Mouse (Mus musculus) layer of hippocampus, postnatal 10 days (tissue): ENCODE data around the gene Txndc17. TPM values are rescaled to one million over a fixed set of nuclear protein-coding genes. Genes with fewer than 3 reads are reported as not detected.

Experiments used
- DNase-seq, 2 experiments: peaks; one replicate each; pipeline ENCODE4 v3.0.0; 2021; ENCODE audit warnings: low spot score in 2 of 2
- total RNA-seq, 2 experiments: library from RNA; stranded (reverse); gene quantifications; 2 replicates each; pipeline ENCODE4 v1.2.3; 2021

The Txndc17 gene
- total RNA-seq, 2 experiments from 2014 or later = 55.1 to 56.5 TPM

DNA sequence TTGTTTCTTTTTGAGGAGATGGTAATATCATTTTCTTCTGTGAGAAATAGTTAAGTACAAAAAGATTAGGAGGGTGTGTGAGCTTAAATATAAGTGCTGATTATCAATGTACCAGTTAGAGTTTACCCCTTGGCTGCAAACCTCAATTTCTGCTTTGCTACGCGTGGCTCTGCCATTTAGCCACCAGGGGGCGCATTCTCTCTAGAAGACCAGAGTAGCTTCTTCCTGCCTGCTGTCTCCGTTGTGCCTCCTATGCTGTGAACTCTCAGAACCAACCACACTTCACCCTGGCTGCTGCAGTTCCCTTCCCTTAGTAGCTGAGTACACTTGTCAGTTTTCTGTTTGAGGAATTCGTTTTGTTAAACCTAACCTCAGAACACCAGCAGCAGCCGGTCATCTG lies 13.9 kb downstream of the Txndc17 start:
- peak; percentile 77 to 80 for DNase-seq

DNA sequence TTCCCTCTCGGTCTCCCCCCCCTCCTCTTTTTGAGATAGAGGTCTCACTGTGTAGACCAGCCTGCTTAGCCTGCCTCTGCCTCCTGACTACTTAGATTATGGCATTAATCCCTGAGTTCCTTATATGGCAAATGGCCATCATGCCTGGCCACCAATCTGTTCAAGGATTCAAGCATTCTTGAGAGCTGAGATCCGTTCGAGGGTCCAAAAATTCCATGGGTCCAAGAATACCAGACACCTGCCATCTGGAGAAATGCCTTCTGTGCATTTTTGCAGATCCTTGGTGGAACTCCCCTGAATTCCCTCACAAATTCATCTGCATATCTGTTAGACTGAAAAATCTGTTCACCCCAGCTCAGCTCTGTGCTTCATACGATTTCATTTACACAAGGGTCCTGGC lies 16.1 kb downstream of the Txndc17 start:
- DNase-seq = no peak

DNA sequence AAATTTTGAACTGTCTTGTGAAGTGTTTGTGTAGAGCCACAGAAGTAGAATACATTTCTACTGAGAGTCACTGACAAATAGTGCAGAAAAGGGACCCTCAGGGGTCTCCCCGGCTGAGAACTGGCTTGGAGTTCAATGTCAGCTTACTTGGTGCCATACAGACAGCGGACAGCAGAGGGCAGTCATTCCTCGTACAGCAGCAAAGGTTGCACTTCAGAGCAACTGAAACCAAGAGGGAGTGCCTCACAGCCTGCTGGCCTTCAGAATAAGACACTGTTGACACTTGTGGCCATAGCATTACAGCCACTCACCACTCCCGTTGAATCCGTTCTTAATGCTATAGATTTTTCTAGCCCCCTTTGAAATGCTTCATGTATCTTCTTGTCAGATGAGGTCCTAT lies 17.5 kb downstream of the Txndc17 start:
- peak; percentile 89 to 90 for DNase-seq

DNA sequence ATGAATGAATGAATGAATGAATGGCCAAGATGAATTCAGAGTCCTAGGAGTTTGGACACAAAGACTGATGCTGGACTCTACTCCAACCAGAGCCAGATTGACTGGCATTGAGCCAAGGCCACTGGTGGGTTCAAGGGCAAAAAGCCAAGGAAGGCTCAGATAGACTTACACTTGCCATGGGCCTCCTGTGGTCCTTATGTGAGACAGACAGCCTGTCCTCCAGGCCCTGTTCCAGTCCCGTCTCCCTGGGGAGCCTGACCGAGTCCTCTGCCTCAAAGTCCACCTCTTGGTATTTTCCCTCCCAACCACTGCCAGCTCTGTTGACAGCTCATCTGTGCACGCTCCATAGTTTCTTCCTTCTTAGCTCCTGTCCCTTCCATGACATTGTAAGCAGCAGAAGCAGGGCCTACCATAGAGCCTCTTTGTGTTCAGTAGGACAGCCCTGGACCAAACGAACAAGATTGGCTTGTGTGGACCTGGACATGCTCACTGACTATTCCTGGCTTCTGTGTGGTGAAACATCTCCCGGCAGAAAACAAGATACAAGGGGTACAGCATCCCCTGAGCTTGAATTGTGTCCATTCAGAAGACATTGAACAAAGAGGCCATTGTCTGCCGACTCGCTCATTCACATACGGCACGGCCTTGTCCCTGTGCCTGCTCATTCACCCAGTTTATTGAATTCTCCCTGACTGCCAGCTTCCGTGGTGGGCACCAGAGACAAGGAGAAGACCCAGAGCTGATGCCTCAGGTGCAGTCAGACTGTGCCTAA lies 18.9 kb downstream of the Txndc17 start:
- peak; percentile 27 to 38 for DNase-seq

DNA sequence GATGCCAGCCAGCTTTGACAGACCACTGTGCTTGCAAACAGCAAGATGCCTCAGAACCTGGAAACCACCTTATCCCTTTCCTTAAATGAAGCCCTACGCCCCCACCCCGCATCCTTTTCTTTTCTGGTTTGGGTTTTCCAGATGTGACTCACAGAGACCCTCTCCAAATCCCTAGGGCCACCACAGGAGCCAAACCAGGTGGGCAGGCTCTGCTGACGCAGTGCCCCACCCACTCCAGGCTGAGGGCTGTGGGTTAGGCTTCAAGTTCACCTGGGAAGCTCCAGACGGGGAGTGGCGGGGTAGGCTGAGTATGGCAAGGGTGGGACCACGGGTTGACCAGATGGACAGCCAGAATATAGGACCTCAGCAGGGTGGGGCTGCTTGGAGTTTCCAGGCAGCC lies 19.6 kb downstream of the Txndc17 start:
- DNase-seq = no peak

DNA sequence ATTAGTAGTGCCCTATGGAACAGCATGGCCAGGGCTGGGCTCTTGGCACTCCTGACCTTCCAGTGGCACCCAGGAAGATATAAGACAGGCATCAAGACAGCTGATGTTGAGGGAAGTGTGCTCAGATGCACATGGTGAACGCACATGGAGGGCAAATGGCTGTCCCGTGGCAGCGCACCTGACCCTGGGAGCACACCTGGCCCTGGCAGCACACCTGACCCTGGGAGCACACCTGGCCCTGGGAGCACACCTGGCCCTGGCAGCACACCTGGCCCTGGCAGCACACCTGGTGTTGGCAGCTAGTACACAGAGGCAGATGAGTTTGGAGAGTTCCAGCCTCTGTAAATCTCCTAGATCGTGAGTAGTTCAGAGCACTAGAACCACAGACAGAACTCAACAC lies 21.2 kb downstream of the Txndc17 start:
- DNase-seq = no peak

DNA sequence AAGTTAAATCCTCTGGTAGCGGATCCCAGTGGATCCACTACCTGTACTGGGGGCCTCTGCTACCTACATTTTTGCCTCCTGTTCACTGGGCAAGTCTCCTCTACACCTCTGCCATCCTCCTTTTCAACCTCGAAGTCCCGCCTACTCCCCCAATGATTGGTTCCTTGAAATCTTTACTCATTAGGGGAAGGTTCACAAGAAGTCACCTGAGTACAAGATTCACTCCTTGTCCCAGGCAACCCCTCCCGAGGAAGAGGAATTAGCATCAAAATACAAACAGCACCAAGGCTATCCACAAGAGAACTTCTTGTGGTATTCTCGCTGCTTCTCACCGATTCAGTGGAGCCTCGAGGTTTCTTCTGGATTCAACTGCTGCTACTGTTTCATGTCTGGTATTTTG lies 24.7 kb downstream of the Txndc17 start:
- DNase-seq = no peak

DNA sequence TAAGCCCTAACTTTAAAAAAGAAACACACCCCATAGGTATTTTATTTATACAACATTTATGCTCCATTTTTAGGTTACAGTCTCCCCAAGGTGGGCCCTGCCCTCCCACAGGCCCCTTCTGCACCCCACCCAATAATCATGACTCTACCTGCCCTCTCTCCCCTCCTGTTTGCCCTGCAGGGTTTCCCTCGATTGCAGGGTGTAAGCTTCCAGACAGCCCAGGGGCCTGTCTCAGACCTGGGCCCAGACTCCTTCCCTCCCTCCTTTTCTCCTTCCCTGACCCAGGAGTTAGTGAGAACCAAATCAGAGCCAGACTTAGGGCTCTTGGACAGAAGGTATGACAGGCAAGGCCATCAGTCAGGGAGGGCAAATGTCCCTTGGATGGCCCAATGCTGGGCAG lies 25.6 kb downstream of the Txndc17 start:
- DNase-seq = no peak

DNA sequence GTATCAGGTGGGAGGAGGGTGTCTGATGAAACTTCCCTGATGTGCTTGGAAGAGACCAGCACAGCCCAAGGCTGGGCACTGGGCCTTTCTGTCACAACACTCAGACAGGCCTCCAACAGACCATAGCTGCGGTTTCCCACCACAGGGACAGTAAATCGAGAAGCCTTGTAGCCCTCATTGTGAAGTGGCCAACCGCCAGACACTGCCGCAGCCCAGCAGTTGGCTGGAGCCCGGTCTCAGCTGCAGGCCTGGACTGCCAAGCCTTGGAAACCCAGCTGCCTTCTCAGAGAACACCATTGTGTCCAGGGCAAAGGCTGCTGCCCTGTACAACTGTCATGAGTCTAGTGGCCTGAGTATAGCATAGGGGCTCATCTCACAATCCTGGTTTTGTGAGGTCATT lies 26.7 kb downstream of the Txndc17 start:
- DNase-seq = peak; percentile 52 to 65

DNA sequence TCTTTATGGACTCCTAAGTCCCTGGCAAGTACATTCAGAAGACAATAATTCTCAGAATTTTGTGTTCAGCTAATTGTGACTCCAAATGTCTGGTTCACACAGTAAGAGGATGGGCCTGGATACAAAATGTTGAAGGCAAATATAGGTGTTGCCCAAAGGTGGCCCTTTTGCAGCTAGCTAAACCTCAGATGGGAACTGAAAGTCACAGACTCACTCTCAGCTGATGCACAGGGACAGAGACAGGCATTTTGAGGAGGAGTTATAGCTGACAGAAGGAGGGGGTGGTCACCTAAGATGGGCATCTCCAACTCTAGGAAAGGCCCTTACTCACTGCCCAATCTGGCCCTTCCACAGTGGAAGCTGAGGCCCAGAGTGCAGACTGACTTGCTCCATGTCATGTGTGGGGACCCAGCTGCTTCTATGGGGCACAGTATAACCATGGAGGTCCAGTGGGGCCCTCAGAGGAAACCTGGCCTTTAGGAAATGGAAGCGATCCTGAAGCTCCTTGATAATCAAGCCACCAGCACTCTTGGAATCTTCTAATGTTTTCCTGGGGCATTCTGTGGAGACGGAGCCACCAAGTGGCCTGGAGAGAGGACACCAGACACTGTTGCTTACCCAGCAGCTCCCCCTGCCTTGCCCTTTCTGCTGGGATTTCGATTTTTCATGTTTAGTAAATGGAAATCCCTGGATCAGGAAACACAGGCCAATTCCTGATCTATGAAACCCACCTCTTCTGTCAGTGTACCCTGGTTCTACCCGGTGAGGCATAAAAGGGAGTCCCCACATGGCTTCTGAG lies 32.9 kb downstream of the Txndc17 start:
- no peak for DNase-seq

DNA sequence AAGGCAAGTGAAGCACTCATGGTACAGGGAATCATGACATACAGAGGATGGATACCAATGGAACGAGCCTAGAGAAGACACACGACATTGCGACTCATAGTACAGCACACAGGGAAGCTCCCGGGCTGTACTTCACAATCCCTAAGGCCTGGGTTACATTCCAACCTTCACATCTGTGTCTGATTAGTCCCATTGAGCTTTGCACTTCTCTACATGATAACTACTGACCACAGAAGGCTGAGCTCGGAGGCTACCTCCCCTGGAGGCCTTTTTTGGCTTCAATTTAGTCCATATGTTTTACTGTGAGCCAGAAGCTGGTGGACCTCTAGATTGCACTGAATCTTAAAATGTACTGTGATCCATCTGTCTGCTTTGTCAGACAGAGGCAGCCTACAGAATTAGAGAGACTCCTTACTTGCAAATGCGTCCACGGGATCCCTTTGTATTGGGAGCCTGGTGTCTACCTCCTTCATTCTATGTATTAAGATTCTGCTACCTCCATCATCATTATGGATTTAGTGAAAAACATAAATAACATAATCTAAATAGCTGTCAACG lies 37.9 kb downstream of the Txndc17 start:
- DNase-seq = no peak

DNA sequence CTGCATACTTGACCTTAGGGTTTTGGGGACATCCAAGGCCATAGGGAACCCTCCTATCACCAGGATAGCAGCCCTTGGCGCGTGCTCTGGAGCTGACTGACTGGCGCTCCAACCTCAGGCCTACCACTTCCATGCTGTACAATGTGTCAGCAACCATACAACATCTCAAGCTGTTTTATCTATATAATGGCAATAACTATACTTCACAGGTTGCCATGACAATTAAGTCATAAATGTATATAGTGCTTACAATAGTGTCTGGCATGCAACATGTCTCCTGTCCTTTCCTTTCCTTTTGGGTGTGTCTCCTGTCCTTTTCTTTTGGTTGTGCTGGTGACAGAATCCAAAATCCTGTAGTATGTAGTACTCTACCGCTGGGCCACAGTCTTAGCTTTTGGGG lies 48.3 kb downstream of the Txndc17 start:
- no peak for DNase-seq

DNA sequence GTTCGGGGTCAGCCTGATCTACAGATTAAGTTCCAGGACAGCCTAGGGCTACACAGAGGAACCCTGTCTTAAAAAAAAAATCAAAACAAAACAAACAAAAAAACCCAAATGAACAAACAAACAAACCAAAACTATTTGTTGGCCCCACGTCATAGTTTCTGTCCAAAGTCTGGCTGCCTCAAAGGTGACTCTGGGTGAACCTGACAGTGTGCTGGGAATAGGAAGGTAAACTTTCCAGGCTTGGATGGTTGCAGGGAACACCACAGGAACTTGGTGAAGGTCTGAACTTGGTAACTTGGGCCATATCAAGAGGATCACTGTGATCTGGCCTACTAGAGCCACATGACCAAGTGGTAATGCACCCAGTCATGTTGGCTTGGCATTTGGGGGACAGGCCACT lies 49.1 kb downstream of the Txndc17 start:
- DNase-seq = no peak

Other genes with a start within 250 kb of the Txndc17 start
- not detected for gene Aipl1, start 170.0 kb upstream of the Txndc17 start, total RNA-seq
- 1 to 10 TPM; 3.6 to 3.7 TPM for gene Pimreg, start 165.5 kb upstream of the Txndc17 start, total RNA-seq
- 10 to 100 TPM; 17.5 to 17.8 TPM for gene Pitpnm3, start 71.8 kb upstream of the Txndc17 start, total RNA-seq
- 10 to 100 TPM; 11.2 to 14.3 TPM for gene Gm43951, start 707 bp upstream of the Txndc17 start, total RNA-seq
- 10 to 100 TPM; 23.4 to 24.3 TPM for gene 4933427D14Rik, start 88 bp upstream of the Txndc17 start, total RNA-seq
- gene Med31, start 8.0 kb downstream of the Txndc17 start, total RNA-seq = 10 to 100 TPM; 14.3 to 15.8 TPM
- 10 to 100 TPM; 13.0 to 17.8 TPM for gene Slc13a5, start 59.7 kb downstream of the Txndc17 start, total RNA-seq
- gene Xaf1, start 94.1 kb downstream of the Txndc17 start, total RNA-seq = 1 to 10 TPM; 1.9 to 2.5 TPM
- gene Fbxo39, start 106.9 kb downstream of the Txndc17 start, total RNA-seq = not detected
- gene Tekt1, start 154.9 kb downstream of the Txndc17 start, total RNA-seq = 1 to 10 TPM; 2.5 to 4.7 TPM
- 1 to 10 TPM; 4.5 to 5.0 TPM for gene Smtnl2, start 204.2 kb downstream of the Txndc17 start, total RNA-seq
- gene Ggt6, start 228.0 kb downstream of the Txndc17 start, total RNA-seq = not detected
- 10 to 100 TPM; 50.2 to 55.0 TPM for gene Mybbp1a, start 233.8 kb downstream of the Txndc17 start, total RNA-seq